Mouse (Mus musculus) cerebellum, adult 11 months (tissue): ENCODE measurements around the gene Map6.

Experiments
- DNase-seq: peaks from one replicate; pipeline ENCODE4 v3.0.0; 2022

Gene Map6

GRCm38 (mm10) chr7:99267897-99268505, 754 bp downstream of the Map6 start:
- DNase-seq: peak; percentile 66

- DNase-seq: no peak
Measured at GRCm38 (mm10) chr7:99268506-99268900, 1.3 kb downstream of the Map6 start.

- DNase-seq: no peak
Measured at GRCm38 (mm10) chr7:99268951-99269945, 2.0 kb downstream of the Map6 start.

- no peak for DNase-seq
Measured at GRCm38 (mm10) chr7:99271630-99272029, 4.4 kb downstream of the Map6 start.

GRCm38 (mm10) chr7:99275131-99275530, 7.9 kb downstream of the Map6 start:
- no peak for DNase-seq

GRCm38 (mm10) chr7:99276679-99277078, 9.4 kb downstream of the Map6 start:
- DNase-seq: no peak

- DNase-seq: no peak
Measured at GRCm38 (mm10) chr7:99278309-99278708, 11.1 kb downstream of the Map6 start.

GRCm38 (mm10) chr7:99279586-99279985, 12.3 kb downstream of the Map6 start:
- no peak for DNase-seq

- DNase-seq: no peak
Measured at GRCm38 (mm10) chr7:99287287-99287686, 20.0 kb downstream of the Map6 start.

GRCm38 (mm10) chr7:99290008-99290407, 22.8 kb downstream of the Map6 start:
- no peak for DNase-seq

- DNase-seq: no peak
Measured at GRCm38 (mm10) chr7:99290925-99291324, 23.7 kb downstream of the Map6 start.

GRCm38 (mm10) chr7:99294198-99294780, 27.0 kb downstream of the Map6 start:
- no peak for DNase-seq

GRCm38 (mm10) chr7:99295104-99295503, 27.9 kb downstream of the Map6 start:
- no peak for DNase-seq

GRCm38 (mm10) chr7:99300650-99301175, 33.5 kb downstream of the Map6 start:
- DNase-seq: no peak

- no peak for DNase-seq
Measured at GRCm38 (mm10) chr7:99304029-99304428, 36.8 kb downstream of the Map6 start.

GRCm38 (mm10) chr7:99304949-99305372, 37.7 kb downstream of the Map6 start:
- peak; percentile 76 for DNase-seq

- DNase-seq: no peak
Measured at GRCm38 (mm10) chr7:99305688-99306087, 38.4 kb downstream of the Map6 start.

- no peak for DNase-seq
Measured at GRCm38 (mm10) chr7:99306640-99307039, 39.4 kb downstream of the Map6 start.

- no peak for DNase-seq
Measured at GRCm38 (mm10) chr7:99311433-99311832, 44.2 kb downstream of the Map6 start.

GRCm38 (mm10) chr7:99312058-99312457, 44.8 kb downstream of the Map6 start:
- no peak for DNase-seq

- DNase-seq: no peak
Measured at GRCm38 (mm10) chr7:99312671-99313143, 45.5 kb downstream of the Map6 start.

GRCm38 (mm10) chr7:99313253-99313652, 46.0 kb downstream of the Map6 start:
- no peak for DNase-seq

GRCm38 (mm10) chr7:99314565-99314964, 47.3 kb downstream of the Map6 start:
- DNase-seq: no peak
